Mouse (Mus musculus) ES-E14 (cell line): ENCODE results near the gene Rbfox1.

Source experiments
- CHD2 ChIP-seq: IDR thresholded peaks from 2 replicates; pipeline ENCODE4 v1.6.1; 2014; ENCODE audit warnings: mild to moderate bottlenecking, low read depth, low read length, inconsistent platforms
- HCFC1 ChIP-seq: IDR thresholded peaks from 2 replicates; pipeline ENCODE4 v1.6.1; 2012; ENCODE audit warnings: low read length, inconsistent platforms, borderline replicate concordance; ENCODE audit not compliant: insufficient read depth
- MAFK ChIP-seq: IDR thresholded peaks from 2 replicates; pipeline ENCODE4 v1.6.1; 2014; ENCODE audit warnings: mild to moderate bottlenecking, low read depth, low read length, inconsistent platforms; ENCODE audit not compliant: insufficient read depth
- ZC3H11A ChIP-seq: IDR thresholded peaks from 2 replicates; pipeline ENCODE4 v1.6.1; 2012; ENCODE audit warnings: low read depth, mild to moderate bottlenecking, inconsistent platforms, low read length, borderline replicate concordance
- ZNF384 ChIP-seq: IDR thresholded peaks from 2 replicates; pipeline ENCODE4 v1.6.1; 2012; ENCODE audit warnings: low read depth, low read length, inconsistent platforms

DNA sequence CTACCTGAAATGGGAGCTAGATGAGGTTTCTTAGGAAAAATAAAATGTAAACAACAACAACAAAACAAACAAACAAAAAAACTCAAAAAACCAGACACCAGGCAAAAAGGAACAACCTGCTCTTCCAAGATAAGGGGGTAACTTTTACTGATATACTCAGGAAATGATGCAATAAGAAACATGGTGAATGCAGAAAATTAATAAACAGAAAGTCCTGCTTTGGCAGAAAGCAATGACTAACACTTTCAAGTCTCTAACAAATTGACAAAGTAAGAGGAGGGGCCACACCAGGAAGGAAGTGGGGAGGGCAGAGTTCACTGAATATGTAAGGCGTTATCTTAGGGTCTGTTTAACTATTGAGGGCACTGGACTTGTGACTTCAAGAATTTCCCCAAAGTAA lies 234.3 kb downstream of the Rbfox1 start:
- TF ChIP-seq ZC3H11A: no peak
- TF ChIP-seq ZNF384: no peak
- no peak for TF ChIP-seq HCFC1
- no peak for TF ChIP-seq CHD2
- no peak for TF ChIP-seq MAFK
